Comparison of ENCODE assay signal across 8 mouse cellular contexts in the genomic region with DNA sequence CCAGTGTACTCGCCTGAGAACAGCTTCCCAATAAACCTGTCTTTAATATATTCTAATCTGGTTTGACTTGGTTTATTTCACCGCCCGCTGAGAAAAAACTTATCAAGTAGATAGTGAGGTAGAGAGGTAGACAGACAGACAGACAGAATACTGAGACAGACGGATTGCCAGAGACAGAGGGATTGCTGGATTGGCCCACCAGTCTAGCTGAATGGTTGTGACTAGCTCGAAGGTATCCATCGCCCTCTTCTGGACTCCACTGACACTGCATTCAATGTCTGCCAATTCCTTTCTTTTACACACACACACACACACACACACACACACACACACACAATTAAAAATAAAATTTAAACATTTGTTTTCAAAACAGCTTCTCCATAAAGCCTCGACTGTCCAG. TPM values are rescaled to one million over a fixed set of nuclear protein-coding genes. Genes with fewer than 3 reads are reported as not detected.
A peak's percentile ranks its signal among the peaks of the same experiment; 100 is the strongest.
DNase-seq lines count a peak whose midpoint lies in the region; ATAC-seq and TF ChIP-seq lines count a peak whose summit lies in the region.

No protein-coding gene starts in this region.

- H3K27me3 ChIP-seq in kidney, adult 2 months (replicated peaks; ENCODE audit: control insufficient read depth, insufficient read depth, low read length) = no peaks in the 10 kb centered on the region
- H3K27me3 ChIP-seq in kidney, embryonic 14.5 days (ENCODE audit: control insufficient read depth, insufficient read depth, low read length) = no peaks in the 10 kb centered on the region

- no peak overlapping the region for H3K9ac ChIP-seq in kidney, embryonic 14.5 days (ENCODE audit: low read depth, low read length)

- H3K4me3 ChIP-seq in kidney, adult 2 months (ENCODE audit: insufficient read depth, low read depth, low read length) = no peak overlapping the region
- no peak overlapping the region for H3K4me3 ChIP-seq in kidney, embryonic 14.5 days (ENCODE audit: low read length)

- 40% methylated on average over 7 of the region's 7 CpGs for WGBS in kidney, adult 2 months
- 49% methylated on average over 7 of the region's 7 CpGs for WGBS in kidney, embryonic 14.5 days

- TF ChIP-seq CTCF in kidney, adult 2 months (conservative IDR thresholded peaks at IDR 0.05; ENCODE audit: insufficient read depth, insufficient read length, low read depth, low read length) = peak; percentile 76
- peak; percentile 50; the same call in 1 of the 2 replicates for TF ChIP-seq CTCF in brain, embryonic 14.5 days (IDR thresholded peaks at IDR 0.05; ENCODE audit: borderline replicate concordance, extremely low read depth, insufficient read depth, insufficient read length)

- TF ChIP-seq POLR2A in kidney, adult 2 months (IDR thresholded peaks at IDR 0.05; ENCODE audit: low read depth, low read length) = no peak
- no peak for TF ChIP-seq POLR2A in brain, embryonic 14.5 days (IDR thresholded peaks at IDR 0.05; ENCODE audit: borderline replicate concordance, extremely low read depth, insufficient read depth, insufficient read length, poor library complexity, severe bottlenecking)

- no peak for ATAC-seq in CD4-positive, CD25-positive, alpha-beta regulatory T cell, adult 4 months
- no peak for ATAC-seq in kidney, embryonic 14.5 days (ENCODE audit: low FRiP score, low TSS enrichment)

- intact Hi-C loops in heart, postnatal 36 days (cut with DNase I) = loop anchor here (2.0 to 5.0 kb wide), 2 partner anchors 95 to 134 kb away; a partner anchor contains a TSS
- intact Hi-C loops in left cerebral cortex, postnatal 4 days (cut with DNase I) = no loop called here

- no peaks in the 10 kb centered on the region for H3K4me1 ChIP-seq in kidney, adult 2 months (ENCODE audit: control insufficient read depth, insufficient read depth, low read length)
- no peaks in the 10 kb centered on the region for H3K4me1 ChIP-seq in kidney, embryonic 14.5 days (ENCODE audit: control insufficient read depth, insufficient read depth, low read length)

- H3K36me3 ChIP-seq in kidney, adult 2 months (ENCODE audit: control insufficient read depth, insufficient read depth, low read length) = no peaks in the 10 kb centered on the region
- no peaks in the 10 kb centered on the region for H3K36me3 ChIP-seq in kidney, embryonic 14.5 days (ENCODE audit: control insufficient read depth, insufficient read depth, low read length)

- H3K27ac ChIP-seq in kidney, adult 2 months (ENCODE audit: insufficient read depth, low read depth, low read length) = no peak overlapping the region
- no peak overlapping the region for H3K27ac ChIP-seq in kidney, embryonic 14.5 days (ENCODE audit: low read depth, low read length)

- H3K9me3 ChIP-seq in kidney, embryonic 14.5 days (ENCODE audit: control insufficient read depth, low read length) = no peaks in the 10 kb centered on the region

- H3K4me2 ChIP-seq in kidney, embryonic 14.5 days (replicated peaks; ENCODE audit: low read depth, low read length) = no peak overlapping the region

- peak; percentile 60 for DNase-seq in CD4-positive, CD25-positive, alpha-beta regulatory T cell, adult 2 months (ENCODE audit: low read depth, low spot score)
- DNase-seq in kidney, adult 2 months = peak; percentile 60
- peak; percentile 35 for DNase-seq in brain, embryonic 14.5 days (ENCODE audit: low read depth)
- DNase-seq in heart, postnatal 36 days = peak; percentile 35 to 37
- DNase-seq in left cerebral cortex, postnatal 4 days = peak; percentile 35
- DNase-seq in retina, embryonic 14.5 days (ENCODE audit: low spot score) = peak; percentile 59

RNA-seq across cellular contexts. Expression of a gene that starts 8.8 kb away (rescaled TPM):
- polyA plus RNA-seq in CD4-positive, CD25-positive, alpha-beta regulatory T cell, adult 4 months (2017; shearing (Covaris generic)) = 10 to 100 TPM; 49.9 to 60.6 TPM
- 3.2 and 5.5 TPM in 2 replicates for polyA plus RNA-seq in kidney, adult 2 months (2012; rRNA removed)
- polyA plus RNA-seq in kidney, embryonic 14.5 days (2014; fragmentation: Nextera tagmentation; extraction: Ambion mirVana) = 279 and 325 TPM in 2 replicates
- polyA plus RNA-seq in brain, embryonic 14.5 days (2012; rRNA removed) = 56.8 and 67.4 TPM in 2 replicates
- total RNA-seq in heart, postnatal 36 days (2021) = 10 to 100 TPM; 10.5 to 10.9 TPM
- total RNA-seq in left cerebral cortex, postnatal 4 days (2021) = 10 to 100 TPM; 25.1 to 25.2 TPM

RNA-seq across cellular contexts. Expression of a gene that starts 19.2 kb away (rescaled TPM):
- polyA plus RNA-seq in CD4-positive, CD25-positive, alpha-beta regulatory T cell, adult 4 months (2017; shearing (Covaris generic)) = 10 to 100 TPM; 31.5 to 33.0 TPM
- polyA plus RNA-seq in kidney, adult 2 months (2012; rRNA removed) = 40.8 and 46.3 TPM in 2 replicates
- 56.9 and 72.3 TPM in 2 replicates for polyA plus RNA-seq in kidney, embryonic 14.5 days (2014; fragmentation: Nextera tagmentation; extraction: Ambion mirVana)
- 29.7 and 33.7 TPM in 2 replicates for polyA plus RNA-seq in brain, embryonic 14.5 days (2012; rRNA removed)
- 10 to 100 TPM; 50.1 to 52.8 TPM for total RNA-seq in heart, postnatal 36 days (2021)
- 10 to 100 TPM; 65.3 to 70.6 TPM for total RNA-seq in left cerebral cortex, postnatal 4 days (2021)

RNA-seq across cellular contexts. Expression of a gene that starts 37.6 kb away (rescaled TPM):
- 1 to 10 TPM; 3.8 to 9.9 TPM for polyA plus RNA-seq in CD4-positive, CD25-positive, alpha-beta regulatory T cell, adult 4 months (2017; shearing (Covaris generic))
- 0.11 and 0.15 TPM in 2 replicates for polyA plus RNA-seq in kidney, adult 2 months (2012; rRNA removed)
- 2.9 and 3.3 TPM in 2 replicates for polyA plus RNA-seq in kidney, embryonic 14.5 days (2014; fragmentation: Nextera tagmentation; extraction: Ambion mirVana)
- polyA plus RNA-seq in brain, embryonic 14.5 days (2012; rRNA removed) = 0.20 and 0.79 TPM in 2 replicates
- total RNA-seq in heart, postnatal 36 days (2021) = 1 to 10 TPM; 1.8 to 3.1 TPM
- total RNA-seq in left cerebral cortex, postnatal 4 days (2021) = 1 to 10 TPM; 7.1 to 7.3 TPM
